Mouse (Mus musculus): ENCODE data around the gene Fbxo36. TPM values are rescaled to one million over a fixed set of nuclear protein-coding genes. Genes with fewer than 3 reads are reported as not detected.

Gene Fbxo36
- total RNA-seq, 2 experiments from 2014 or later: 2.2 to 2.5 TPM

GRCm38 (mm10) chr1:84935668-84936067 lies 96.0 kb downstream of the Fbxo36 start:
- intact Hi-C loops (cut with DNase I): loop anchor here (1.0 kb wide), 1 partner anchor 96 kb away; the partner anchor contains the start of gene Fbxo36
- DNase-seq (ENCODE audit: low spot score in 2 of 2): peak; percentile 85 to 97

GRCm38 (mm10) chr1:84936716-84937510 lies 97.3 kb downstream of the Fbxo36 start:
- DNase-seq (ENCODE audit: low spot score in 2 of 2): peak in 1 of 2 experiments; percentile 8
- intact Hi-C loops (cut with DNase I): no loop called here

- intact Hi-C loops (cut with DNase I): no loop called here
- DNase-seq (ENCODE audit: low spot score in 2 of 2): no peak
Observed at GRCm38 (mm10) chr1:84939466-84939865, 99.8 kb downstream of the Fbxo36 start.

GRCm38 (mm10) chr1:84940322-84940721 lies 100.7 kb downstream of the Fbxo36 start:
- DNase-seq (ENCODE audit: low spot score in 2 of 2): no peak
- intact Hi-C loops (cut with DNase I): no loop called here

- intact Hi-C loops (cut with DNase I): no loop called here
- no peak for DNase-seq (ENCODE audit: low spot score in 2 of 2)
Observed at GRCm38 (mm10) chr1:84942666-84943065, 103.0 kb downstream of the Fbxo36 start.

GRCm38 (mm10) chr1:84943549-84943948 lies 103.9 kb downstream of the Fbxo36 start:
- intact Hi-C loops (cut with DNase I): no loop called here

GRCm38 (mm10) chr1:84945950-84946349 lies 106.3 kb downstream of the Fbxo36 start:
- intact Hi-C loops (cut with DNase I): no loop called here
- no peak for DNase-seq (ENCODE audit: low spot score in 2 of 2)

More at GRCm38 (mm10) chr1:84943549-84943948, 103.9 kb downstream of the Fbxo36 start:
- DNase-seq (ENCODE audit: low spot score in 2 of 2): no peak

- no peak for DNase-seq (ENCODE audit: low spot score in 2 of 2)
- intact Hi-C loops (cut with DNase I): no loop called here
Observed at GRCm38 (mm10) chr1:84947390-84947789, 107.7 kb downstream of the Fbxo36 start.

Other genes starting within 250 kb of the Fbxo36 start
- 100 to 1,000 TPM; 149 to 162 TPM for gene Dner, start 143.6 kb upstream of the Fbxo36 start, total RNA-seq (2021)
- 100 to 1,000 TPM; 194 to 196 TPM for gene Trip12, start 675 bp downstream of the Fbxo36 start, total RNA-seq (2021)
- 10 to 100 TPM; 12.5 to 12.7 TPM for gene Slc16a14, start 95.3 kb downstream of the Fbxo36 start, total RNA-seq (2021)

Measured in left cerebral cortex, postnatal 25 days (tissue).